Mouse (Mus musculus) ES-E14 (cell line): ENCODE results near the gene Edem2.

Experiments used
- HCFC1 ChIP-seq: IDR thresholded peaks from 2 replicates; pipeline ENCODE4 v1.6.1; 2012; ENCODE audit warnings: low read length, inconsistent platforms, borderline replicate concordance; ENCODE audit not compliant: insufficient read depth
- ZNF384 ChIP-seq: IDR thresholded peaks from 2 replicates; pipeline ENCODE4 v1.6.1; 2012; ENCODE audit warnings: low read depth, low read length, inconsistent platforms

DNA sequence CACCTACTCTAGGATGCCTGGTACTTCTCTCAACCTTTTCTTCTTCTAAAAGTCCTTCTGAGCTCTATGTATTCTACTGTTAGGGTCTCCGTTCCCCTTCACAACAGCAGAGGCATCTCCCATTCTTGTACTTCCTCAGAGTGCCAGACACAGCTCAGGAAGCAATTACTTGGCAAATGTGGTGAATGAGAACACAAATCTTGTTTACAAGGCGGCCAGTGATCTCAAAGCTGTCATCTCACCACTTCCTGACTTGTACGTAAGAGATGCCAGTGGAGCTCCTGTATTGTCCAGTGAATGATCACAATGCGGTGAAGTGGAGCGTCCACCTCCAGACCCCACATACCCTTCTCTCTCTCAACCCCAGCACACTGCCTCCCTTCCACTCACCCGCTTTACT, 4.7 kb downstream of the Edem2 start:
- TF ChIP-seq HCFC1: no peak
- TF ChIP-seq ZNF384: no peak
